Mouse (Mus musculus) cerebellum, postnatal 14 days (tissue): ENCODE measurements at regions not wholly inside any gene's neighbourhood (a gene's known extent, or its start where the extent isn't known, plus 50 kb on each side); places are given as distances from the start of the nearest gene placed in this dataset.

Source experiments
- DNase-seq, 2 experiments: peaks; one replicate each; pipeline ENCODE4 v3.0.0; 2021; ENCODE audit warnings: mixed read lengths in 2 of 2

DNA sequence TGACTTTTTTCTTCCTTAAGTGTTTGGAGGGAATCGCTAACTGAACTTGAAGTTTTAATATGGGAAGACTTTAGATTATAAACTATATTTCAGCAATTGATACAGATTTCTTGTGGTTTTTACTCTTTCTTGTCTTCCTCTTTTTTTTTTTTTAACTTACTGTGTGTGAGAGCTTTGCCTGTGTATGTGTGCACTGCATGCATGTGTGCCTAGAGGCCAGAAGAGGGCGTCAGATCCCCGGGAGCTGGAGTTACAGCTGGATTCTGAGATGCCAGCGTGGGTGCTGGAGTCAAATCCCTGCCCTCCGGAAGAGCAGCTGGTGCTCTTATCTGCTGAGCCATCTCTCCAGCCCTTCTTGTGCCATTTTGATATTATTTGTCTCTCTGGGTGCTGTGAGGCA is 129.6 kb downstream of the Trim33 start:
- DNase-seq: no peak

DNA sequence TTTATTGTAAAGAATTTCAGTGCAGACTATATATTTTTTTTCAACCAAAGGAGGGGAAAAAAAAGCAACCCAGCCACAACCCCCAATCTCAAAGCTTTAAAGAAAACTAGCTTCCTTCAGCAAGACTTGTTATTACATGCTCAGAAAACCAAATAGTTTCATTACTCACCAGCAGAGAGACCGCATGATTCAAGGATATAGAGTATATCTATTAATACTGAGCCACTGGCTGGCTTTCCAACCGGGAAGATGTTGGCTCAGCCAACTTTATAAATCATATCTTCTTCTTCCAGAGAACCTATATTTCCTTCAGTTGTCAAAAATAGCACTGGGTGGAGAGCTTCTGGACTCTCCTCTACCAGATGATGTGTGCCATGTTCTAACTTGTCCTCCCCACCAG is 133.2 kb downstream of the Trim33 start:
- DNase-seq: no peak

DNA sequence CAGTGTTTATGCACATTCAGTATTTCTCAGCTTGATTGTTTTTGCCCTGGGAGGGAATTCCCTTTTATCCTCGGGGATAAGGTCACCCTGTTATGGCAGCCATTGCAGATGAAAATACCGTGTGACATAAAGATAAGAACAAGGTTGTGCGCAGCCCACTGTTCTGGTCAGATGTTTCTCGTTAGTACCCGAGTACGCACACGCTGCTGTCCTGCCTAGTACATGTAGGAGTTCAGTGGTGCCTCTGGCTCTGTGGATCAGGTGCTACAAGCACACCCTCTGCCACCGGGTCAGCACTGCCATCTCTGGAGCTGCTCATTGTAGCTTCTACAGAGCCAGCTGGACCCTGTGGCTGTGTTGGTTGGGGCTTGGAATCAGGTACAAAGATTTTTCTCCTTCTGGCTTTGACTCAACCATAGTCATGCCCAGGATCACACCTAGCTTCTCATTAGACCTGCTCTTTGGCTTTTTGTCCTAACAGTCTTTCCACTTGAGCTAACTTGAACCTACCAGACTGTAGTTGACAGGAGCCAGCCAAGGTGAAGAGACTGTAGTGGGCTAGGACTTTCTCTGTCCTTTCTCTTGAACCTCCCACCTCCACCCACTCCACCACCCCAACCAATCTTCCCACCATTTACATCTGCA is 136.1 kb downstream of the Trim33 start:
- no peak for DNase-seq

DNA sequence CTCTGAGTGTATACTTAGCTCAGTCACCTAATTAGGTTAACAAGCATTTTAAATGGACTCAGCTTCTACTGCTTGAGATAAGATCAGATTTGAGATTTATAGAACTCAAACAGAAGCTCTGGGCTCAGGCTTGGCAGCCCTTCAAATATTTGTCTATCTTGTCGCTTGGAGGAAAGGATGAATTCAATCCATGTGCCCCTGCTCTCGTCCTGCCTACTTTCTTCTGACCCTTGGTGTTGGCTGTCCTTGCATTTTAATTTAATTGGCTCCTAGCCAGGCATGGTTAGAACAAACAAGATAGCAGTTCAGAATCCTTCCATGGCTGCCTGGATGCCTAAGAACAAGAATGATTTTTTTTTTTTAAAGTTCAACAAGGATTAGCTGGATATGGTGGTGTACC is 137.2 kb downstream of the Trim33 start:
- DNase-seq: no peak

DNA sequence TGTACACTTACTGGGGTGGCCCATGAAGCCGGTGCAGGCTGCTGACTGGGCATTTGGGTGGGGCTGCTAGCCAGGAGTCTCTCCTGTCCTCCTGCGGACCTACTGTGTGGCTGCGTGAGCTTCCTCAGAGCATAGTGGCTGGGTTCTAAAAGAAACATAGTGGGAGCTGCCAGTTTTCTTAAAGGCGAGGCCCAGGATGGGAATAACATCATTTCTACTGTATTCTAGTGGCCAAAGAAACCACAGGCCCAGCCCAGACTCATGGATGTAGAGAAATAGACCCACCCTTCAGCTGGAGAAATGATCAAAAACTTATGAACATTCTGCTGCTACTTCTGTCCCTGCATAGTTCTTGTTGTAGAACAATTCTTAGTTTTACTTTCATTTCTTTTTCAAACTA is 138.7 kb downstream of the Trim33 start:
- DNase-seq: no peak

DNA sequence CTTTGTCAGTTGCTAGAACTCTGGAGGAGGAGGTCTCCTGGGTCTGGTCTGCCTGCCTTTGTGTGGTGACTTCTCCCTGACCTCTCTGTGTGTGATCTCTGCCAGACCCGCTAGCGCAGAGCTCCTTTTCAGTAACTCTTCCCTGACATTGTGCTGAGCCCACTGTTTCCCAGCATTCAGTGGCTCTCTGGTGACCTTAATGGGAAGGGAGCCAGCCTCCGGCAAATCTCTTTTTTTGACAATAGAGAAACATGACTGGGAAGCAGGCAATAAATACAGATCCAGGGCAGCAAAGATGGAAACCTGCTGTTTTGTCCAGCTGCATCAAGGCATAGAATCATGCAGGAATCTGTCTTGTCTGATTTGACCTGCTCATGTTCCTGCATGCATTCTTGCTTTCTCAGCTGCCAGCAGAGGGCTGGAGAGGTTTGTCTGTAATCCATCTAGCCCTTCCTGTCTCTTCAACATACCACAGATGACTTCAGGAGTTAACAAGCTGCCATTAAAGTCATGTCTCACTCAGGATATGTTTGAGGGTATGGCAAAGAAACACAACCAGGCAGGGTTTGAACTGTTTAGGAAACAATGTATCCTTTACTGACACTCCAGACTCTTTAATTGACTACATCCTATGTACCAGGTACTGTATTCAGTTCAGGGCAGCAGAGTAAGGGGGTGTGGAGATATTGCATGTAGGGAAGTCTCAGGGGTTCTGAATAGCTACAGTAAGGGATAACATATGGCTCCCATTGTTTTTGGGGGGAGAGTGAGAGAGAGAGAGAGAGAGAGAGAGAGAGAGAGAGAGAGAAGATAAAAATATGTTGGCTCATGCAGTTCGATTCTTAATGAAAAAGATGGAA is 140.9 kb downstream of the Trim33 start:
- DNase-seq: no peak

DNA sequence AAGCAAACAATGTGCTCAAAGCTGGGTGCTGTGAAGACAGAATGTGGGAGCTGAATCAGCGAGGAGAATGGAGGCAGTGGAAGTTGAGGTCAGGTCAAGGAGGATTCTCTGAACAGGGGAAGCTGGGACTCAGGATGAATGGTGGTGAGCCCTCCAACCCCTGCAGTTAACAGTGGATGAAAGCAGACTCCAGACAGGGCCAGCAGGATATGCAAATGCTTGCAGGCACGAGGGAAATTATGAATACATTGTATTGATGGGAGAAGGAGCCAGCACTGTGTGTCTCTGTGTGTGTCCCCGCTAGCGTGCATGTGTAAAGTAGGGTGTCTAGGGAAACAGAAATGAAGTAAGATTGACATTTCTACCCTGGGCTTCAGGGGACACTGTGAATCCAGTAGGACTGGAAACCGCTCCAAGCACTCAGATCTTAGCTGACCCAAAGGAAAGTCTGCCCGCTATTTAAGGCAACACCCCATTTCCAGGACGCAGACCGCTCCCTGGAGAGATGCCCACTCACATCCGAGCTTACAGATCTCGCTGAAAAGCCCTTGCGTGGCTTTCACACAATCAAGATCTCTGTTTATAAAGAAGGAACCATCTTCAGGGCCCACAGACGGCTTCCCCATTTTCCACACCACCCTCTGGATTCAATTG is 141.7 kb downstream of the Trim33 start:
- DNase-seq: peak in 1 of 2 experiments; percentile 29

DNA sequence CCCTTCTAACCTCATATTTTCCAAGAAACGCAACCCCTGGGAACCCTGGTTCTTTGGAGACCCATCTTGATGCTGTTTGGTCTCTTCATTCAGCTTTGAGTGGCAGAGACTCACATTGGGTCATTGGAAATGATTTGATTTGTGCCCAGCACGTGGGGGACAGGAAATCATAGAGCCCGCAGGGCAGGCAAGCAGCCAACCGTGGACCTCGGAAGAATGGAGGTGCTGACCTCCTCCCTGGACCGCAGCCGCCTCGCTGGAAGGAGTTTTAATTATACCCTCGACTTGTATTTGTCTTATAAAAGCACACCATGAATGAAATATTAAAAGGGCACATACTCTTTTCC is 142.2 kb downstream of the Trim33 start:
- peak in 1 of 2 experiments; percentile 52 for DNase-seq

DNA sequence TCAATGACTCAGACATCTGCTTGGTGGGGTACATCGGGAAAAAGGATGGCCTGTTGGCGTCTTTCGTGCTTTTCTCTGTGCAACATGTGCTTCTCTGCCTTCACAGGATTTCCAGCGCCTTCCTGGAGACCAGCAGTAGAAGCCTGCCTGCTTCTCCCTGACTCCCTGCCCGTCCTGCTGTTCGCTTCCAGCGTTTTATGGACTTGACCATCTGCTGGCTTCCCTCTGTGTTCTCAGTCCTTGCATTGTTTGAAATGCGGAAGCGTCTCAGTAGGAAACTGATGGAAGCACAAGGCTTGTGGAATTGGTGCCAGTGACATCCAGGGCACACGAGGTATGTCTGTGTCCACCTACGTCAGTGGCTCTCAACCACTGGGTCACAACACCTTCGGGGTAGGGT is 143.7 kb downstream of the Trim33 start:
- peak in 1 of 2 experiments; percentile 30 for DNase-seq

DNA sequence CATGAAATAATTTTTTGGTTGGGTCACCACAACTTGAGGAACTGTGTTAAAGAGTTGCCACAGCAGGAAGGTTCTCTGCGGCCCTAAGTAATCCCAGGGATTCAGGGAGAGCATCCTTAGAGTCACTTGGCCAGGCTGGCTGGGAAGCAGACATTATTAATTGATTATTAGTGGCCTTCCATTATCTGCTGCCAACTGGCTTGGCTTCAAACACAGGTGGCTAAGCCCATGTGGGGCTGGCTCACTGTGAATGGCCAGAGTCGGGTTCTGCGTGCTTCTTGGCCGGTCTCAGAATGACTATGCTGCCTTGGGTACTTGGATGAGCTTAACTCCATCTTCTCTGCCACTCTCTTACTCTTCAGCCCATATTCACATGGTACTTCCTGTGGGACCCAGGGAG is 144.2 kb downstream of the Trim33 start:
- peak; percentile 45 to 50 for DNase-seq

DNA sequence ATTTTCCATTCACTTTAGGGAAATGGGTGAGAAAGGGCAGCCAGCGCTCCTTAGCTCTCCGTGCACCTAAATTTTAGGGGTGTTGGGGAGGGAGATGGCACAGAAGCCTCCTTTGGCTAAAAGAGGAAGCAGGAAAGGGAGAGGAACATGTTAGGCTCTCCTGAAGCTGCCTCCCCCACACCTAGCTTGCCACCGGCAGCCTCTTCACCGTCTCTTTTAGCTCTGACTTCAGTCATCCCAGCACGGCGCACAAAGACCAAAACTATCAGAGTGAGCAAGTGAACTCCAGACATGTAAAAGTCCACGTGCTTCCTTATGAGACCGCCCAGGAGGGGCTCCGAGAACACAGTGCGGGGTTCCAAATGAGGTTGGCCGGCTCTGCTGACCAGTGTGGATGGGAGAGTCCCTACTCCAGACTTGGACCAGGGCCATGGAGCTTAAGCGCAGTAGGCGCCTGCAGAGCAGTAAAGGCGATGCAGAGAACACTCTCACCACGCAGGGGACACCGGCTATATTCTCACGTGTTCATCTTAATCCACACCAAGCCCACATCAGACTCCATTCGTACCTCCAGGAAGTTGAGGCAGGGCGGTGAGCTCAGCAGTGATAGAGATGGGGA is 146.8 kb downstream of the Trim33 start:
- peak in 1 of 2 experiments; percentile 31 for DNase-seq

DNA sequence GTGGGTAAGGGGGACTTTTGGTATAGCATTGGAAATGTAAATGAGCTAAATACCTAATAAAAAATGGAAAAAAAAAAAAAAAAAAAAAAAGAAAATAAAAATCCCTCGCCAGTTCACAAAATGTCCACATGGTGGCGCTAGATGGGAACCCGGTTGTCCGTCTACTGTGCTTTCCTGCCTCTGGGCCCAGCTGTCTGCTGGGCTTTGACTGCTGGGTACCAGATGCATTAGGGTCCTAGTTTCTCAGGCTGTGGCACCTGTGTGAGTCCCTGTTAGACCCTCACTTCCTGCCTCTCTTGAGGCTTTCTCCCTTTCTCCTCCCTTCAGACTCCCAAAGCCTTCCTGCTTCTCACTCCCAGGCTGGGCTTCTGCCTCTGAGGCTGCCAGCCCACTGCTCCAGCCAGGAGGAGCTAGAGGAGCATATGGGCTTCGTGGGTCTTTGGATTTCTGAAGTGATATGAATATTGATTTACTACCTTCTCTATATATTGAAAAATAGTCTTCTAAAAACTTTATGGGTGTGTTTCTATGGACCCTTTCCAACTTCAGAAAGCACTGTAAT is 145.7 kb upstream of the Syt6 start:
- peak; percentile 50 to 67 for DNase-seq

DNA sequence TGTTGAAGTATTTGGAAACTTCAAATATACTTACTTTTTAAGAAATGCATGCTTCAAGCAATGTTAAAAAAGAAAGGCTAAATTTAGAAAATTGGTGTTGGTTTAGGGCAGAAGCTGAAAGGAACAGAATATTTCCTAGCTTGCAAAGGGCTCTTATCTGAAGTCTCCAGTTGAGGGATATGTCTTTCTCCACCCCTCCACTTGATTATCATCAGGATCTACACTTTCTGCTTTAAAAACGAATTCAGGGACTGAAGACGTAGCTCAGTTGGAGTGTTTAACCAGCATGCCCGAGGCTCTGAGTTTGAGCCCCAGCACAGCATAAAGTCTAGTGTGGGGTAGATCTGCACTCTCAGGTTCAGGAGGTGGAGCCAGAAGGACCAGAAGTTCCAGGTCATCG is 144.9 kb upstream of the Syt6 start:
- DNase-seq: no peak

DNA sequence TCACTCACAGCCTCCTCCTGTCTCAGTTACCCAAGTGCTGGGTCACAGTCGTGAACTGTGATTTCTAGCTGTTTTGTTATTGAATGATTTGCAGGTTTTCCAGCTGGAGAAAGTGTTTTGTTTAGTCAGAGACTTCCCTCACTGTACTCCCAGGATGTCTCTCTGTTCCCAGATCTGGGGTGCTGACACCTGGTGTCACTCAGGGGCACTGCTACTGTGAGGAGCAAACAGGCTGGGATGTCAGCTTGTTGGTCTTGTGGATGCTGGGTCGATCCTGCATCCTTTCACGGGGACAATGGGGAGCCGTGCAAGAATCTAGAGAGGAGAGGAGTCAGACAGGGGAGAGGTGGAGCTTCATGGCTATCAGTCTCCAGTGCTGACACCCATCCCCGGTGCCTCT is 142.8 kb upstream of the Syt6 start:
- no peak for DNase-seq

DNA sequence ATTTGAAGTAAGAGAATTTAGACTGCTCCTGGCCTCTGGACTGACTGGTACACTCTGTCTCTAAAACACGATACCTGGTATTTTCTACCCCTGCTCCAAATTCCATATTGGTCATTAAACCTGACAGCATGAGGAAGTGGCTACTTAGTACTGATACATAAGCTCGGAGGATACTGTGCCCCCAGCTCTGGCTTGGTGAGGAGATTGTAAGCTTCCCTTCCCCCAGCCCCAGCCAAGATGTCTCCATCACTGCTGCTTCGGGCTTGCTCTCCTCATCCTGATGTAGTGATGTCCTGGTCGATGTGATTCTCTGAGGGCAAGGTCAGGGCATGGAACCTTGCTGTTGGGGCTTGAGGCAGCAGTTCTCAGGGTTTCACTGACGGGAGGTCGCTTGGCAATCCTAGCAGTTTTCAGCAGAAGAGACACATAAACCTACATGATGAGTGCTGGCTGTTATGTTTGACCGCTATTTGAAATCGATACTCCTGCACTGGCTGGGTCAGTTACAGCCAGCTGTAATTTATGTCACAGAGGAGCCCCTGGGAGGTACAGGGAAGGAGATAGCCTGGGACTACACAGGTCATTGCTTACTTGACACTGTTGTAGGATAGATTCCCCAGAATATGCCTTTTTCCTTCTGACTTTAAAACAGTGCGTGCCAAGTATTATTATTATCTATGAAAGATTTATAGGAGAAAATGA is 138.0 kb upstream of the Syt6 start:
- DNase-seq: no peak

DNA sequence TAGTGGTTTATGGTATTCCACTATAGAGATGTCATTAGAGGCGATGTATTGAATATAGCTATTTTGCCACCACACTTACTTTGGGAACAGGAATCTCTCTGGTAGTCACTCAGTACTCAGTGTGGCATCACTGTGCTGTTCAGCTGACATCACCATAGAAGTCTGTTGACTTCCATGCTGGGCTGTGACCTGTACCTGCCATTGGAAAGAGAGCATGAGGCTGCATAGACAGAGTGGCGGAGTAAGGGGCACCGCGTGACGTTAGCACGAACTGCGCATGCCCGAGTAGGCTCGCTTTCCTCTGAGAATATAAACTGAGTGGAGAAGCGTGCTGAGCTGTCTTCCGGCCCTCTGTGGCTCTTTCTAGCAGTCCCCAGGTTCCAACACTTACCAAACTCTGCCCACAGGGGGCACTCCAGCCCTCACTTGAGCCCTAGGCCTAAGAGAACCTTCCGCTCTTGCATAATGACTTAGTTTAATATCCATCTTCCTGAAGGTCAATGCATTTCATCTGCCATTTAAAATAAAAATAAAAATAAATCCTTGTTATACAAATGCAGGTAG is 136.2 kb upstream of the Syt6 start:
- peak; percentile 76 to 81 for DNase-seq

DNA sequence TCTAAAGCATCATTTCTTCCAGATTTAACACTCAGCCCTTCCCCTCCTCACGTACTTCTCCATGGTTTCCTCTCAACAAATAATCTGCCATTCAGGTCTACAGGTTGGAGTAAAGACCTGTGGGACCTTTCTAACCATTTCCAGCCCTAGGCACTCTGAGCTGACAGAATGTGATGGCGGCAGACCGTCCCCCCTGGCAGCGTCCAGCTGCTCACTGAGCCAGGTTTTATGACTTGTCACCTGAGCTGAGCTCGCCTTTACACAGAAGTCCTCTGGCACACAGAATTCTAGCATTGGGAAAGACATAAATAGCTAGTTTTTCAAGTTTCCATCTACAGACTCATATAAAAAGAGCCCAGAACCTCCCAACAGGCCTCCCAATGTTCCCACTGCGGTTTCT is 131.8 kb upstream of the Syt6 start:
- no peak for DNase-seq

DNA sequence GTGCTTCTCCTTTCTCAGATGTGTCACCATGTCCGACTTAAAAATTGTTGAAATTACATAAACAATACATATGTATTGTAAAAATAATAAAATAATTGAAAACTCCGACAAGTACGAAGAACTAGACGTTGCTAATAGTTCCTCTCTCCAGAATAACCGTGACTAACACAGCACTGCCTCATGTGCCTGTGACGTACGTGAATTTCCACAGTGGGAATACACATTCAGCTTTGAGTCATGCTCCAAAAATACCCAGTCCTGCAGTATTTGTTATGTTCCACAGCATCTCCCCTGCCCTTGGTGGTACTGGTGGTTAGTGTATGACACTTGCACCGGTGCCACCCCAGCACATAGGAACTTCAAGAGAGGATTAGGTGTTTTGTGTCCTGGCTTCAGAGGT is 129.2 kb upstream of the Syt6 start:
- no peak for DNase-seq

DNA sequence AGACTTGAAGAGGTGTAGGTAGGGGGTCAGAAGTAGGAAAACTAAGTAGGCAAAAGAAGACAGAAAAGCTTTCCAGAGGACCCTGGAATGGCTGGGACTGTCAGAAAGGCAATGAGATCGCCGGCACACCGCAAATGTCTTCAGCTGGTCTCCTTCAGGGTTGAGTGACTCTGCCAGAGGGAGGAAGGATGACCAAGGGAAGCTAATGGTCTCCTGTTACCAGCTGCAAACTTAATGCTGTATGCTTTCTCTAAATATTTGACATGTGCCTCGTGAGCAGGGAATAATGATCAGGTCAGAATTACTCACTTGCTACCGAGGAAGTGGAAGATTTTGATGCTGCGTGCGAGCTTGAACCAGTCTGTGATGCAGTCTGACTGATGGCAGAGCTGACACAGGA is 125.2 kb upstream of the Syt6 start:
- DNase-seq: no peak

DNA sequence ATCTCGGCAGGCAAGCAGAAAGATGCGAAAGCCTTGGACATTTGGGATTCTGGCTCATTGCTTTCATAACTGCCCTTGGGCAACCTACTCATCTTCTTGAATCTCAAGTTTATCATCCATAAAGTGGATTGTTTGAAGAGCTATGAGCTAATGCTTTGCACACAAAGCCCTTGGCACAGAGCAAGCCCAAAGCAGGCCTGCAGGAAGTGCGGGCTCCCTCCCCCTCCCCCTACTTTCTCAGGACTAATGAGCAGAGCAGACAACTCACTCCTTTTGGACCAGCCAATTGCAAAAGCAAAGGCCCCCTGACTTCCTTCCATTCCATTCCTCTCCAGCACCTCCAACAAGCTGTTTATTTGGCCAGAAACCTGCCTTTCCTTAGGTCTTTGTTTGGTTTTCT is 123.1 kb upstream of the Syt6 start:
- no peak for DNase-seq

DNA sequence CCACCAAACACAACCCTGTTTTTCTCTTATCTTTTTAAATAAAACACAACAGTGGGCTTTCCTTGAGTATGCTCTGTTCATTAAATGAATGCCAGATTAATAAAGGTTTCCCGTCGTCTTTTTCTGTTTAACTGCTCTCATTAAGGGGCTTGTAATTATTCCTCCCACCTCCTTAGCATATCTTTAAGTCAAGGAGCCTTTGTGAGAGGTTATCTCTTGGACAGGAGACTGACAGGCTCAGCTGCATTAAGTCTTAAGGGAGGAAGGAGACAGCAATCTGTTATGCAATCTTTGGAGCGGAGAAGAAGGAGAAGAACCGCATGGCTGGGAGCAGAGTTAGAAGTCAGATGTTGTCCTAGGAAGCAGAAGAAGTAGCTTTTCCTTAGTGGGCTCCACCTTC is 111.3 kb upstream of the Syt6 start:
- no peak for DNase-seq

DNA sequence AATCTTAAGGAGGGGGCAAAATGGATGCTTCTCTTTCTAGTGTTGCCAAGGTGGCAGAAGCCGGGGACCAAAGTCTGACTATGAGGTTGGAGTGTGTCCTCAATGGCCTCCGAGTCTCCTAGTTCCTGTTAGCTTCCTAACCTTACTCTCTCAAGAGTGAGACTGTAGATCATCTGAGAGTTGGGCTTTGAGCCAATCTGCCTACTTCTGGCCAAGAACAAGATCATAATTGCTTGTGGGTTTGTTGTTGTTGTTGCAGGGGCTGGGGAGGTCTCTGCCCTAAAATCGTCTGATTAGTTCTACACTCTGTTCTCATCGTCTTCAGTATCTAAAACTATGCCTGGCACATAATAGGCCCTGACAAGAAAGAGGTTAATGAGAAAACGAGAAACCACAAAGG is 110.8 kb upstream of the Syt6 start:
- no peak for DNase-seq
